Mouse (Mus musculus): ENCODE measurements around the gene Slc13a4. TPM values are rescaled to one million over a fixed set of nuclear protein-coding genes. Genes with fewer than 3 reads are reported as not detected.

Gene Slc13a4
- polyA plus RNA-seq, 1 experiment, result 1.1 TPM

GRCm38 (mm10) chr6:35321105-35321504 is 13.2 kb upstream of the Slc13a4 start:
- Histone ChIP-seq H3K27ac (ENCODE audit: insufficient read depth, low read length) (no peak overlapping the region), H3K9me3 (replicated peaks; ENCODE audit: control insufficient read depth, insufficient read depth, low read length, poor library complexity, severe bottlenecking) (no peaks in the 10 kb centered on the region), H3K4me1 (ENCODE audit: control insufficient read depth, insufficient read depth, low read length) (no peaks in the 10 kb centered on the region), H3K4me3 (ENCODE audit: low read depth, low read length) (no peak overlapping the region), H3K9ac (ENCODE audit: low read depth, poor library complexity, severe bottlenecking) (no peak overlapping the region), H3K36me3 (ENCODE audit: control insufficient read depth, insufficient read depth, low read length, poor library complexity, severe bottlenecking) (no peaks in the 10 kb centered on the region), H3K27me3 (ENCODE audit: control insufficient read depth, insufficient read depth, low read length, poor library complexity, severe bottlenecking) (no peaks in the 10 kb centered on the region)
- no peak for TF ChIP-seq EP300 (IDR thresholded peaks at IDR 0.05; ENCODE audit: insufficient read depth, low read depth, low read length)
- TF ChIP-seq POLR2A (IDR thresholded peaks at IDR 0.05; ENCODE audit: insufficient read depth, low read length), result no peak
- no peak for TF ChIP-seq CTCF (IDR thresholded peaks at IDR 0.05; ENCODE audit: low read depth, low read length)

GRCm38 (mm10) chr6:35319850-35320249 is 11.9 kb upstream of the Slc13a4 start:
- no peak overlapping the region for H3K9ac ChIP-seq (ENCODE audit: low read depth, poor library complexity, severe bottlenecking)
- no peaks in the 10 kb centered on the region for H3K27me3 ChIP-seq (ENCODE audit: control insufficient read depth, insufficient read depth, low read length, poor library complexity, severe bottlenecking)
- no peak overlapping the region for H3K27ac ChIP-seq (ENCODE audit: insufficient read depth, low read length)
- no peak for TF ChIP-seq EP300 (IDR thresholded peaks at IDR 0.05; ENCODE audit: insufficient read depth, low read depth, low read length)
- TF ChIP-seq POLR2A (IDR thresholded peaks at IDR 0.05; ENCODE audit: insufficient read depth, low read length), result no peak
- TF ChIP-seq CTCF (IDR thresholded peaks at IDR 0.05; ENCODE audit: low read depth, low read length), result no peak
- H3K36me3 ChIP-seq (ENCODE audit: control insufficient read depth, insufficient read depth, low read length, poor library complexity, severe bottlenecking), result no peaks in the 10 kb centered on the region
- H3K4me1 ChIP-seq (ENCODE audit: control insufficient read depth, insufficient read depth, low read length), result no peaks in the 10 kb centered on the region
- H3K4me3 ChIP-seq (ENCODE audit: low read depth, low read length), result no peak overlapping the region
- H3K9me3 ChIP-seq (replicated peaks; ENCODE audit: control insufficient read depth, insufficient read depth, low read length, poor library complexity, severe bottlenecking), result no peaks in the 10 kb centered on the region

GRCm38 (mm10) chr6:35313520-35313919 is 5.6 kb upstream of the Slc13a4 start:
- Histone ChIP-seq H3K27ac (ENCODE audit: insufficient read depth, low read length) (no peak overlapping the region), H3K27me3 (ENCODE audit: control insufficient read depth, insufficient read depth, low read length, poor library complexity, severe bottlenecking) (no peaks in the 10 kb centered on the region), H3K4me3 (ENCODE audit: low read depth, low read length) (no peak overlapping the region), H3K9ac (ENCODE audit: low read depth, poor library complexity, severe bottlenecking) (no peak overlapping the region), H3K4me1 (ENCODE audit: control insufficient read depth, insufficient read depth, low read length) (no peaks in the 10 kb centered on the region), H3K9me3 (replicated peaks; ENCODE audit: control insufficient read depth, insufficient read depth, low read length, poor library complexity, severe bottlenecking) (no peaks in the 10 kb centered on the region), H3K36me3 (ENCODE audit: control insufficient read depth, insufficient read depth, low read length, poor library complexity, severe bottlenecking) (no peaks in the 10 kb centered on the region)
- TF ChIP-seq POLR2A (IDR thresholded peaks at IDR 0.05; ENCODE audit: insufficient read depth, low read length) (no peak), CTCF (IDR thresholded peaks at IDR 0.05; ENCODE audit: low read depth, low read length) (no peak), EP300 (IDR thresholded peaks at IDR 0.05; ENCODE audit: insufficient read depth, low read depth, low read length) (no peak)

- peaks cover 1% of the 10 kb centered on the region for H3K4me1 ChIP-seq (ENCODE audit: control insufficient read depth, insufficient read depth, low read length)
- no peak overlapping the region for H3K4me3 ChIP-seq (ENCODE audit: low read depth, low read length)
- H3K9ac ChIP-seq (ENCODE audit: low read depth, poor library complexity, severe bottlenecking), result no peak overlapping the region
- H3K27me3 ChIP-seq (ENCODE audit: control insufficient read depth, insufficient read depth, low read length, poor library complexity, severe bottlenecking), result no peaks in the 10 kb centered on the region
- no peaks in the 10 kb centered on the region for H3K9me3 ChIP-seq (replicated peaks; ENCODE audit: control insufficient read depth, insufficient read depth, low read length, poor library complexity, severe bottlenecking)
- TF ChIP-seq CTCF (IDR thresholded peaks at IDR 0.05; ENCODE audit: low read depth, low read length) (no peak), EP300 (IDR thresholded peaks at IDR 0.05; ENCODE audit: insufficient read depth, low read depth, low read length) (no peak), POLR2A (IDR thresholded peaks at IDR 0.05; ENCODE audit: insufficient read depth, low read length) (no peak)
- H3K27ac ChIP-seq (ENCODE audit: insufficient read depth, low read length), result no peak overlapping the region
- no peaks in the 10 kb centered on the region for H3K36me3 ChIP-seq (ENCODE audit: control insufficient read depth, insufficient read depth, low read length, poor library complexity, severe bottlenecking)
Observed at GRCm38 (mm10) chr6:35309406-35309805, 1.5 kb upstream of the Slc13a4 start.

GRCm38 (mm10) chr6:35307136-35307535 is 795 bp downstream of the Slc13a4 start:
- Histone ChIP-seq H3K4me3 (ENCODE audit: low read depth, low read length) (no peak overlapping the region), H3K4me1 (ENCODE audit: control insufficient read depth, insufficient read depth, low read length) (peaks cover 1% of the 10 kb centered on the region), H3K9me3 (replicated peaks; ENCODE audit: control insufficient read depth, insufficient read depth, low read length, poor library complexity, severe bottlenecking) (no peaks in the 10 kb centered on the region), H3K9ac (ENCODE audit: low read depth, poor library complexity, severe bottlenecking) (no peak overlapping the region), H3K36me3 (ENCODE audit: control insufficient read depth, insufficient read depth, low read length, poor library complexity, severe bottlenecking) (no peaks in the 10 kb centered on the region), H3K27me3 (ENCODE audit: control insufficient read depth, insufficient read depth, low read length, poor library complexity, severe bottlenecking) (no peaks in the 10 kb centered on the region), H3K27ac (ENCODE audit: insufficient read depth, low read length) (no peak overlapping the region)
- TF ChIP-seq EP300 (IDR thresholded peaks at IDR 0.05; ENCODE audit: insufficient read depth, low read depth, low read length) (no peak), POLR2A (IDR thresholded peaks at IDR 0.05; ENCODE audit: insufficient read depth, low read length) (no peak), CTCF (IDR thresholded peaks at IDR 0.05; ENCODE audit: low read depth, low read length) (no peak)

GRCm38 (mm10) chr6:35303355-35303900 is 4.5 kb downstream of the Slc13a4 start:
- no peaks in the 10 kb centered on the region for H3K27me3 ChIP-seq (ENCODE audit: control insufficient read depth, insufficient read depth, low read length, poor library complexity, severe bottlenecking)
- H3K9ac ChIP-seq (ENCODE audit: low read depth, poor library complexity, severe bottlenecking), result no peak overlapping the region
- TF ChIP-seq EP300 (IDR thresholded peaks at IDR 0.05; ENCODE audit: insufficient read depth, low read depth, low read length) (no peak), POLR2A (IDR thresholded peaks at IDR 0.05; ENCODE audit: insufficient read depth, low read length) (no peak), CTCF (IDR thresholded peaks at IDR 0.05; ENCODE audit: low read depth, low read length) (no peak)
- H3K27ac ChIP-seq (ENCODE audit: insufficient read depth, low read length), result no peak overlapping the region
- H3K4me3 ChIP-seq (ENCODE audit: low read depth, low read length), result no peak overlapping the region
- H3K4me1 ChIP-seq (ENCODE audit: control insufficient read depth, insufficient read depth, low read length), result peaks cover 1% of the 10 kb centered on the region
- H3K9me3 ChIP-seq (replicated peaks; ENCODE audit: control insufficient read depth, insufficient read depth, low read length, poor library complexity, severe bottlenecking), result no peaks in the 10 kb centered on the region
- H3K36me3 ChIP-seq (ENCODE audit: control insufficient read depth, insufficient read depth, low read length, poor library complexity, severe bottlenecking), result no peaks in the 10 kb centered on the region

Measured in ES-Bruce4 (cell line).